Mouse (Mus musculus) spleen, adult 12 weeks (tissue): ENCODE data around the gene Gabrr1.

Experiments used
- DNase-seq: peaks from one replicate; pipeline ENCODE4 v3.0.0; 2022; ENCODE audit warnings: low spot score

Gene Gabrr1

GRCm38 (mm10) chr4:33208881-33209841 lies 76.8 kb downstream of the Gabrr1 start, which contains the start of gene Srsf12:
Gene Srsf12 (plus strand): TSS chr4:33208991.
- peak; percentile 8 for DNase-seq
